Mouse (Mus musculus) limb, embryonic 14.5 days (tissue): Measurements from ENCODE around the gene Vangl2. TPM values are rescaled to one million over a fixed set of nuclear protein-coding genes. Genes with fewer than 3 reads are reported as not detected.

Experiments
- ATAC-seq: fragments of 200-750 bp; cut with Nextera tagmentation; 2 replicates; pipeline ENCODE4 v1.8.0; 2017; ENCODE audit warnings: low read depth, moderate number of reproducible peaks, moderate TSS enrichment; ENCODE audit not compliant: low FRiP score
- DNase-seq: peaks from one replicate; pipeline ENCODE4 v3.0.0-alpha.2; 2015; ENCODE audit warnings: low spot score
- H3K27ac ChIP-seq: fragments of 300-500 bp; sonication (generic); replicated peaks from 2 replicates; pipeline ENCODE4 v1.5.1; 2014; ENCODE audit warnings: low read depth, mild to moderate bottlenecking, low read length, moderate library complexity, mixed read lengths
- H3K27me3 ChIP-seq: fragments of 300-500 bp; sonication (generic); 2 replicates; pipeline ENCODE4 v1.6.1; 2014; ENCODE audit warnings: low read length, mixed read lengths; ENCODE audit not compliant: control insufficient read depth, insufficient read depth
- H3K36me3 ChIP-seq: fragments of 300-500 bp; sonication (generic); 2 replicates; pipeline ENCODE4 v1.6.1; 2014; ENCODE audit warnings: mild to moderate bottlenecking, low read length, moderate library complexity, mixed read lengths; ENCODE audit not compliant: control insufficient read depth, insufficient read depth
- H3K4me1 ChIP-seq: fragments of 300-500 bp; sonication (generic); 2 replicates; pipeline ENCODE4 v1.6.1; 2014; ENCODE audit warnings: antibody characterized with exemption, low read length, mixed read lengths; ENCODE audit not compliant: control insufficient read depth, insufficient read depth
- H3K4me2 ChIP-seq: fragments of 300-500 bp; sonication (generic); replicated peaks from 2 replicates; pipeline ENCODE4 v1.6.1; 2014; ENCODE audit warnings: low read depth, mild to moderate bottlenecking, low read length, moderate library complexity; ENCODE audit not compliant: severe bottlenecking
- H3K4me3 ChIP-seq: fragments of 300-500 bp; sonication (generic); replicated peaks from 2 replicates; pipeline ENCODE4 v1.5.1; 2014; ENCODE audit warnings: low read length
- H3K9ac ChIP-seq: fragments of 300-500 bp; sonication (generic); 2 replicates; pipeline ENCODE4 v1.6.1; 2014; ENCODE audit warnings: mild to moderate bottlenecking, low read depth, low read length, moderate library complexity; ENCODE audit not compliant: severe bottlenecking
- H3K9me3 ChIP-seq: fragments of 300-500 bp; sonication (generic); 2 replicates; pipeline ENCODE4 v1.6.1; 2016; ENCODE audit warnings: low read length; ENCODE audit not compliant: control insufficient read depth
- POLR2A ChIP-seq: fragments of 200-500 bp; IDR thresholded peaks from 2 replicates; pipeline ENCODE4 v1.8.0; 2012; ENCODE audit warnings: inconsistent platforms, mild to moderate bottlenecking, moderate library complexity, borderline replicate concordance; ENCODE audit not compliant: insufficient read depth, insufficient read length; ENCODE audit errors: extremely low read depth
- WGBS: fragments of 180-500 bp; shearing (Covaris S2); extraction: QIAGEN DNeasy Blood & Tissue Kit; methylation state at CpG from one replicate; pipeline ENCODE4 v1.1.7; 2014; 5-methylcytosine and 5-hydroxymethylcytosine counted together
- polyA plus RNA-seq, 2 experiments: library from polyadenylated mRNA; depleted of rRNA in 1 of 2; stranded (reverse) in 1 of 2; unstranded in 1 of 2; fragments of >200 nt; fragmentation: Nextera tagmentation in 1 of 2; extraction: Ambion mirVana in 1 of 2; gene quantifications; 2 replicates each; pipeline versions ENCODE4 v1.2.1 to v1.2.3; 2012 to 2014

Vangl2 gene
- polyA plus RNA-seq, 2 experiments = 15.6 to 29.4 TPM

- H3K4me2 ChIP-seq = no peak overlapping the region
- DNase-seq = no peak
- H3K9me3 ChIP-seq = no peaks in the 10 kb centered on the region
- no peak for ATAC-seq
- H3K4me3 ChIP-seq = no peak overlapping the region
- no peak overlapping the region for H3K9ac ChIP-seq
- no peaks in the 10 kb centered on the region for H3K27me3 ChIP-seq
- H3K36me3 ChIP-seq = no peaks in the 10 kb centered on the region
- no peak overlapping the region for H3K27ac ChIP-seq
- 91% methylated on average over 2 of the region's 2 CpGs for WGBS
- H3K4me1 ChIP-seq = peaks cover 10% of the 10 kb centered on the region
- no peak for TF ChIP-seq POLR2A
Measured at GRCm38 (mm10) chr1:172029914-172030313, 1.7 kb upstream of the Vangl2 start.

- no peaks in the 10 kb centered on the region for H3K27me3 ChIP-seq
- TF ChIP-seq POLR2A = no peak
- no peaks in the 10 kb centered on the region for H3K9me3 ChIP-seq
- ATAC-seq = no peak
- no peak for DNase-seq
- 5% methylated on average over 10 of the region's 10 CpGs for WGBS
- H3K9ac ChIP-seq = peak overlapping the region; percentile 97
- peak overlapping the region; percentile 92 for H3K27ac ChIP-seq
- H3K4me2 ChIP-seq = peak overlapping the region; percentile 52
- H3K4me1 ChIP-seq = peaks cover 16% of the 10 kb centered on the region
- H3K4me3 ChIP-seq = peak overlapping the region; percentile 95
- no peaks in the 10 kb centered on the region for H3K36me3 ChIP-seq
Measured at GRCm38 (mm10) chr1:172027809-172028102, 488 bp downstream of the Vangl2 start.

- Histone ChIP-seq H3K9ac (peak overlapping the region; percentile 97), H3K36me3 (no peaks in the 10 kb centered on the region), H3K27ac (peak overlapping the region; percentile 92), H3K4me3 (peak overlapping the region; percentile 95), H3K9me3 (no peaks in the 10 kb centered on the region), H3K4me1 (peaks cover 17% of the 10 kb centered on the region), H3K4me2 (peak overlapping the region; percentile 52), H3K27me3 (no peaks in the 10 kb centered on the region)
- WGBS = under 1% methylated on average over 43 of the region's 54 CpGs
- peak; percentile 54; the same call in 1 of the 2 replicates for TF ChIP-seq POLR2A
- DNase-seq (peak; percentile 87), ATAC-seq (peak; percentile 90)
Measured at GRCm38 (mm10) chr1:172027010-172027808, 1.0 kb downstream of the Vangl2 start.

GRCm38 (mm10) chr1:172026201-172026901, 1.9 kb downstream of the Vangl2 start:
- Histone ChIP-seq H3K9ac (peak overlapping the region; percentile 97), H3K9me3 (no peaks in the 10 kb centered on the region), H3K36me3 (no peaks in the 10 kb centered on the region), H3K4me2 (peak overlapping the region; percentile 52), H3K27me3 (no peaks in the 10 kb centered on the region), H3K4me3 (peak overlapping the region; percentile 95), H3K27ac (peak overlapping the region; percentile 92), H3K4me1 (peaks cover 21% of the 10 kb centered on the region)
- WGBS = 2% methylated on average over 23 of the region's 23 CpGs
- peak; percentile 43; the same call in 1 of the 2 replicates for TF ChIP-seq POLR2A
- DNase-seq (peak; percentile 85), ATAC-seq (peak; percentile 83)

GRCm38 (mm10) chr1:172025201-172025904, 2.9 kb downstream of the Vangl2 start:
- peak overlapping the region; percentile 95 for H3K4me3 ChIP-seq
- H3K27ac ChIP-seq = no peak overlapping the region
- DNase-seq (no peak), ATAC-seq (no peak)
- peak overlapping the region; percentile 97; the same call in 1 of the 2 replicates for H3K9ac ChIP-seq
- no peaks in the 10 kb centered on the region for H3K36me3 ChIP-seq
- peak overlapping the region; percentile 52 for H3K4me2 ChIP-seq
- H3K9me3 ChIP-seq = no peaks in the 10 kb centered on the region
- TF ChIP-seq POLR2A = no peak
- WGBS = 53% methylated on average over 8 of the region's 8 CpGs
- no peaks in the 10 kb centered on the region for H3K27me3 ChIP-seq
- peaks cover 24% of the 10 kb centered on the region for H3K4me1 ChIP-seq
